Mouse (Mus musculus) layer of hippocampus, postnatal 10 days (tissue): ENCODE measurements around the gene Ap1m2. TPM values are rescaled to one million over a fixed set of nuclear protein-coding genes. Genes with fewer than 3 reads are reported as not detected.
"Not testable (repeated sequence)": the region's sequence is repeated elsewhere in the genome, so short reads cannot be mapped to it uniquely, and the experiment has no call there.

Source experiments
- DNase-seq, 2 experiments: peaks; one replicate each; pipeline ENCODE4 v3.0.0; 2021; ENCODE audit warnings: low spot score in 2 of 2
- total RNA-seq, 2 experiments: library from RNA; stranded (reverse); gene quantifications; 2 replicates each; pipeline ENCODE4 v1.2.3; 2021

Gene Ap1m2
- total RNA-seq, 2 experiments from 2014 or later, result 0.45 to 1.3 TPM

- no peak for DNase-seq
These were observed 15.9 kb upstream of the Ap1m2 start for GRCm38 (mm10) chr9:21328041-21328440.

- DNase-seq, result no peak
These were observed 15.4 kb upstream of the Ap1m2 start for GRCm38 (mm10) chr9:21327569-21327968.

- DNase-seq, result no peak
These were observed 12.1 kb upstream of the Ap1m2 start for GRCm38 (mm10) chr9:21324269-21324668.

GRCm38 (mm10) chr9:21322917-21323297 lies 10.8 kb upstream of the Ap1m2 start:
- DNase-seq, result not testable (repeated sequence)

GRCm38 (mm10) chr9:21322211-21322916 lies 10.2 kb upstream of the Ap1m2 start:
- DNase-seq, result no peak

- DNase-seq, result peak in 1 of 2 experiments; percentile 37
These were observed 9.3 kb upstream of the Ap1m2 start for GRCm38 (mm10) chr9:21321513-21321835.

- peak; percentile 75 to 86 for DNase-seq
These were observed 8.7 kb upstream of the Ap1m2 start, which contains the start of gene Slc44a2 for GRCm38 (mm10) chr9:21320619-21321512. Gene Slc44a2, plus strand, starts transcription at chr9:21320698.

- DNase-seq, result no peak
These were observed 8.1 kb upstream of the Ap1m2 start for GRCm38 (mm10) chr9:21320280-21320618.

- no peak for DNase-seq
These were observed 7.4 kb upstream of the Ap1m2 start for GRCm38 (mm10) chr9:21319503-21319902.

- DNase-seq, result no peak
These were observed 6.7 kb upstream of the Ap1m2 start for GRCm38 (mm10) chr9:21318792-21319191.

GRCm38 (mm10) chr9:21316696-21317095 lies 4.6 kb upstream of the Ap1m2 start:
- no peak for DNase-seq

- DNase-seq, result no peak
These were observed 3.3 kb upstream of the Ap1m2 start for GRCm38 (mm10) chr9:21315421-21315820.

- DNase-seq, result no peak
These were observed 2.4 kb upstream of the Ap1m2 start for GRCm38 (mm10) chr9:21314367-21315140.

GRCm38 (mm10) chr9:21313394-21313793 lies 1.3 kb upstream of the Ap1m2 start:
- DNase-seq, result peak; percentile 87 to 90

- no peak for DNase-seq
These were observed 442 bp downstream of the Ap1m2 start for GRCm38 (mm10) chr9:21311695-21312094.

GRCm38 (mm10) chr9:21309150-21309741 lies 2.9 kb downstream of the Ap1m2 start:
- DNase-seq, result no peak

GRCm38 (mm10) chr9:21305065-21305464 lies 7.1 kb downstream of the Ap1m2 start:
- no peak for DNase-seq

- no peak for DNase-seq
These were observed 13.1 kb downstream of the Ap1m2 start for GRCm38 (mm10) chr9:21299014-21299413.

- no peak for DNase-seq
These were observed 19.9 kb downstream of the Ap1m2 start for GRCm38 (mm10) chr9:21292271-21292670.

- not testable (repeated sequence) for DNase-seq
These were observed 20.3 kb downstream of the Ap1m2 start for GRCm38 (mm10) chr9:21291868-21292267.
